Mouse (Mus musculus) bone marrow macrophage, adult 2 months (primary cell): ENCODE measurements around the gene Obsl1.

Experiments used
- CTCF ChIP-seq: IDR thresholded peaks from 2 replicates; pipeline ENCODE4 v1.5.1; 2012; ENCODE audit warnings: low read depth, mild to moderate bottlenecking, low read length, moderate library complexity
- POLR2A ChIP-seq: IDR thresholded peaks from 2 replicates; pipeline ENCODE4 v1.6.1; 2012; ENCODE audit warnings: mild to moderate bottlenecking, low read depth, low read length, borderline replicate concordance

DNA sequence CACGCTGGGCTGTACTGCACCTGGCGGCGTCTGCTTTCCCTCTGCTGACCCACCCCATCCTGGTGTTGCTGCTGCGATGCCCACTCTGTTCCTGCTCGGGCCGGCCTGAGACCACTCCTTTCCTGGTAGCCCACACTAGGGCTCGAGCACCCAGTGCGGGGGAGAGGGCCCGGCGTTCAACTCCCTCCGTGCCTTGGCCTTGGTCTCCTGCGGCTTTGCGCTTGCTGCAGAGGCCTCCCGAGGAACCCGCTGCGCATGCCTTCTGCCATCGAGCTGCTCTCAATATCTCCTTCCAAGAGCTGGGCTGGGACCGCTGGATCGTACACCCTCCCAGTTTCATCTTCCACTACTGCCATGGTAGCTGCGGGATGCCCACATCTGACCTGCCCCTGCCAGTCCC lies 3.3 kb upstream of the Obsl1 start:
- TF ChIP-seq CTCF, result no peak
- no peak for TF ChIP-seq POLR2A
